Mouse (Mus musculus) hindbrain, embryonic 15.5 days (tissue): ENCODE results near the gene Ksr2. TPM values are rescaled to one million over a fixed set of nuclear protein-coding genes. Genes with fewer than 3 reads are reported as not detected.

ENCODE experiments used
- ATAC-seq: fragments of 200-750 bp; cut with Nextera tagmentation; 2 replicates; pipeline ENCODE4 v1.8.0; 2017; ENCODE audit warnings: low read depth, moderate number of reproducible peaks, moderate TSS enrichment; ENCODE audit not compliant: low FRiP score
- H3K27ac ChIP-seq: fragments of 300-500 bp; sonication (generic); replicated peaks from 2 replicates; pipeline ENCODE4 v1.5.1; 2015; ENCODE audit warnings: mild to moderate bottlenecking, inconsistent platforms
- H3K27me3 ChIP-seq: fragments of 300-500 bp; sonication (generic); 2 replicates; pipeline ENCODE4 v1.6.1; 2015; ENCODE audit warnings: control low read depth, inconsistent platforms
- H3K36me3 ChIP-seq: fragments of 300-500 bp; sonication (generic); 2 replicates; pipeline ENCODE4 v1.6.1; 2015; ENCODE audit warnings: control low read depth, inconsistent platforms
- H3K4me1 ChIP-seq: fragments of 300-500 bp; sonication (generic); replicated peaks from 2 replicates; pipeline ENCODE4 v1.6.1; 2015; ENCODE audit warnings: control low read depth, inconsistent platforms
- H3K4me2 ChIP-seq: fragments of 300-500 bp; sonication (generic); 2 replicates; pipeline ENCODE4 v1.6.1; 2015; ENCODE audit warnings: moderate library complexity, mild to moderate bottlenecking, inconsistent platforms
- H3K4me3 ChIP-seq: fragments of 300-500 bp; sonication (generic); 2 replicates; pipeline ENCODE4 v1.5.1; 2015; ENCODE audit warnings: mild to moderate bottlenecking, inconsistent platforms
- H3K9ac ChIP-seq: fragments of 300-500 bp; sonication (generic); 2 replicates; pipeline ENCODE4 v1.6.1; 2015; ENCODE audit warnings: inconsistent platforms
- H3K9me3 ChIP-seq: fragments of 300-500 bp; sonication (generic); 2 replicates; pipeline ENCODE4 v1.6.1; 2016; ENCODE audit warnings: control low read depth, inconsistent platforms
- WGBS: fragments of 180-500 bp; shearing (Covaris S2); methylation state at CpG from one replicate; pipeline ENCODE4 v1.1.7; 2015; 5-methylcytosine and 5-hydroxymethylcytosine counted together
- polyA plus RNA-seq: library from polyadenylated mRNA; unstranded; fragments of >200 nt; fragmentation: Nextera tagmentation; extraction: Ambion mirVana; gene quantifications from 2 replicates; pipeline ENCODE4 v1.2.1, GENCODE M21; 2015

The Ksr2 gene
- polyA plus RNA-seq, 1 experiment from 2014 or later, result 8.1 TPM

DNA sequence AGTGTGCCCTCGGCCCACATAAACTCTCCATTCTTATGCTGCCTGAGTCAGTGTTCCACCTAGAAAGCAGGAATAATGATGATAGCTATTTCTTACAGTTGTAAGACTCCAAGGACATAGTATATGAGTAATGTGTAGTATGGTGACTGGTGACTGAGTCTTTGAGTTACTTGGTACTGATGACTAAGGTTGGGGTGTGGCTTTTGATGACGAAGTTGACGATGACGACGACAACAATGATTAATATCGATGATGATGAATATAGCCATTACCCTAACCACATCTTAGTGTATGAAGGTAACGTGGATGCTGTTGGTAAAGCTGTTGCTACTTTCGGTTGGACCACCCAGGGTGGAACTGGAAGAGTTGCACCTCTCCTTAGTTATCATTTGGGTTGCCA, 270.7 kb downstream of the Ksr2 start:
- peaks cover 11% of the 10 kb centered on the region for H3K4me1 ChIP-seq
- H3K9ac ChIP-seq, result no peak overlapping the region
- H3K36me3 ChIP-seq, result no peaks in the 10 kb centered on the region
- H3K4me2 ChIP-seq, result no peak overlapping the region
- no peaks in the 10 kb centered on the region for H3K9me3 ChIP-seq
- no peak overlapping the region for H3K4me3 ChIP-seq
- no peak for ATAC-seq
- no peaks in the 10 kb centered on the region for H3K27me3 ChIP-seq
- no peak overlapping the region for H3K27ac ChIP-seq
- WGBS, result 96% methylated on average over 8 of the region's 8 CpGs

DNA sequence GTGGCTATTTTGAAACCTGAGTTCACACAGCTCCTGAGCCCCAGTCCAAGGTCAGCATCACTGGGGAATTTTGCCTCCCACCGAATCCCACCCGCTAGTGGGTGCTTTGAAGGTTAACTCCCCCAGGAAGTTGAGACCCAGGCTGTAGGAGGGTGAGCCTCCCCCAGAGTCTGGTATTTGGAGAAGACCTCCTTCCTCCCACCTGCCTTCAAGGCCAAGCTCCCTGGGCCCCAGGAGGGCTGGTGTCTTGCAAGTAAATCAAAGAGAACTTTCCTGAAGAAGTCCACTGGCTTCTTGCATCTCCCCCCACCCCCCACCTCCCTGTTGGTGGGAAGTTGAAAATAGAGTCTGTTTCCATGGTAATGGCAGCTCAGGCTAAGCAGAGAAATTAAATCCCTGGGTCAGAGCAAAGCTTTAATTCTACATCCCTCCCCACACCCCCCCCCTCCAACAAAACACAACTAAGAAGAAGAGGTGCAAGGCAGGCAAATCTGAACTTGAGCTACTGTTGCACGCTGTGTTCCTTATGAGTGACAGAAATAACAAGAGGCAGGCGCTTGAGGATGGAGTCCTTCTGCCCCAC, 274.1 kb downstream of the Ksr2 start:
- no peaks in the 10 kb centered on the region for H3K9me3 ChIP-seq
- H3K27me3 ChIP-seq, result no peaks in the 10 kb centered on the region
- peaks cover 20% of the 10 kb centered on the region for H3K4me1 ChIP-seq
- H3K9ac ChIP-seq, result no peak overlapping the region
- H3K27ac ChIP-seq, result no peak overlapping the region
- 39% methylated on average over 4 of the region's 4 CpGs for WGBS
- no peak overlapping the region for H3K4me2 ChIP-seq
- H3K36me3 ChIP-seq, result no peaks in the 10 kb centered on the region
- no peak overlapping the region for H3K4me3 ChIP-seq
- no peak for ATAC-seq

DNA sequence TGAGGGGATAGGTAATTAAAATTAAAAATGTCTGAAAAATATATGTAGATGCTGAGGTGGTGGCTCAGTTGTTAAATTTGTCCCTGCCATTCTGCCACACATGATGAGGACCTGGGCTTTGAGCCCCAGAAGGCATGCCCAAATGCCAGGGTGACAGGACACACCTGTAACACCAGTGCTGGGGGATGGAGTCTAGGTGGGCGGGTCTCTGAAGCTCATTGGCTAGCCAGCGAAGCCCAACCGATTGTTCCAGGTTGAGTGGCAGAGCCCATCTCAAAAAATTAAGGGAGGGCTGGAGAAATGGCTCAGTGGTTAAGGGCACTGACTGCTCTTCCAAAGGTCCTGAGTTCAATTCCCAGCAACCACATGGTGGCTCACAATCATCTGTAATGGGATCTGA, 274.9 kb downstream of the Ksr2 start:
- Histone ChIP-seq H3K4me3 (no peak overlapping the region), H3K27ac (no peak overlapping the region), H3K27me3 (no peaks in the 10 kb centered on the region), H3K4me1 (peaks cover 20% of the 10 kb centered on the region), H3K9me3 (no peaks in the 10 kb centered on the region), H3K36me3 (no peaks in the 10 kb centered on the region), H3K4me2 (no peak overlapping the region), H3K9ac (no peak overlapping the region)
- 41% methylated on average over 3 of the region's 3 CpGs for WGBS
- ATAC-seq, result no peak

DNA sequence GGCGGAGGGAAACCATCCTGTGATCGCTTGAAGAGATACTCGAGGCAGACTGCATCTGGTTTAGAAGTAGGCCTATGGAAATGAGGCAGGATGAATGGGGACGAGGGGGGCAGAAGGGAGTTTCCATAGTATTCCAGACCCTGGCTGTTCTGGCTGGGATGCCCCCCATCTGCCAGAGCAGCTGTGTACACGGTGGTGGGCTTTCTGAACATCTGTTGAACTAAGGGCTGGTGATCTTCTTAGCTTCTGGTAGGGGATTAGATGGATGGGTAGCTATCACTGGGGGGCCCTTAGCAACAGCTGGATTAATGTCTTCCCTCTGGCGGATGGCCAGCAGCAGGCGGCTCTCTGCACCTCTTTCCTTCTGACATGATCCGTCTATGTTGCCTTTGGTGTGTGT, 276.0 kb downstream of the Ksr2 start:
- H3K9ac ChIP-seq, result no peak overlapping the region
- no peak overlapping the region for H3K4me2 ChIP-seq
- no peaks in the 10 kb centered on the region for H3K27me3 ChIP-seq
- H3K4me3 ChIP-seq, result no peak overlapping the region
- 44% methylated on average over 8 of the region's 8 CpGs for WGBS
- peak; percentile 77; the same call in 1 of the 2 replicates for ATAC-seq
- H3K9me3 ChIP-seq, result no peaks in the 10 kb centered on the region
- no peaks in the 10 kb centered on the region for H3K36me3 ChIP-seq
- H3K4me1 ChIP-seq, result peaks cover 20% of the 10 kb centered on the region
- H3K27ac ChIP-seq, result no peak overlapping the region

DNA sequence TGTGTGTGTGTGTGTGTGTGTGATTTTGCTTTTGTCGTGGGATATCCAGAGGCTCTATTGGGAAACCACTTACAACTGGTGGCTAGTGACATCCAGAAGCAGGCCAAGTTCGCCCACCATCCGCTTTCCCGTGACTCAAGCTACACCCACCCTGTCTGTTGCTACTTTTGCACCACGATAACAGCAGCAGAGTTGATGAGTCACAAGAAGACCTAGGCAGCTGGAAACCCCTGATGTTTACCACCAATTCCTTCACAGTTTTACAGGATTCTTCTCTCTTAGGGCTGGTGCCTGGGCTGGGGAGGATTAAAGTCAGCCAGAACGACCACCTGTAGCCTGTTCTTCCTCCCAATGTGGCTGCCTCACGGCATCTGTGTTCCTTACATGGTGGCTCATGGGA, 277.5 kb downstream of the Ksr2 start:
- Histone ChIP-seq H3K27ac (no peak overlapping the region), H3K4me2 (no peak overlapping the region), H3K9me3 (no peaks in the 10 kb centered on the region), H3K9ac (no peak overlapping the region), H3K4me3 (no peak overlapping the region), H3K36me3 (no peaks in the 10 kb centered on the region), H3K27me3 (no peaks in the 10 kb centered on the region), H3K4me1 (peaks cover 20% of the 10 kb centered on the region)
- no peak for ATAC-seq
- 81% methylated on average over 7 of the region's 7 CpGs for WGBS

DNA sequence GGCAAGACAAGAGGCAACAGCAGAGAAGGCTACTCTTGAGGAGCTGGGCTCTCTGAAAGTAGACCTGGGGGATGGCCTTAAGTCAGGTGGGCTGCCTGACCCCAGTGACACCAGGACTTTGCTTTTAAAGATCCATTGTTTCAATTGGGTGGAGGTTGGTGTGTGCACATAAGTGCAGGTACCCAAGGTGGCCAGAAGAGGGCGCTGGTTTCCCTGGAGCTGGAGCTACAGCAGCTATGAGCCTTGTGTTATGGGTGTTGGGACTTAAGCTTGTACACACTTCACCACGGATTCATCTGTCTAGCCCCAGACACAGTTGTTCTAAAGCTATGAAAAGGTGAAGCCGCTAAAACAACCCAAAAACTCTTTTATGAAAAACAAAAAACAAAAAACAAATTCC, 279.8 kb downstream of the Ksr2 start:
- H3K4me2 ChIP-seq, result no peak overlapping the region
- 70% methylated on average over 3 of the region's 3 CpGs for WGBS
- H3K9me3 ChIP-seq, result no peaks in the 10 kb centered on the region
- no peak overlapping the region for H3K9ac ChIP-seq
- H3K27me3 ChIP-seq, result no peaks in the 10 kb centered on the region
- no peaks in the 10 kb centered on the region for H3K36me3 ChIP-seq
- no peak for ATAC-seq
- H3K4me3 ChIP-seq, result no peak overlapping the region
- no peak overlapping the region for H3K27ac ChIP-seq
- H3K4me1 ChIP-seq, result peaks cover 11% of the 10 kb centered on the region

DNA sequence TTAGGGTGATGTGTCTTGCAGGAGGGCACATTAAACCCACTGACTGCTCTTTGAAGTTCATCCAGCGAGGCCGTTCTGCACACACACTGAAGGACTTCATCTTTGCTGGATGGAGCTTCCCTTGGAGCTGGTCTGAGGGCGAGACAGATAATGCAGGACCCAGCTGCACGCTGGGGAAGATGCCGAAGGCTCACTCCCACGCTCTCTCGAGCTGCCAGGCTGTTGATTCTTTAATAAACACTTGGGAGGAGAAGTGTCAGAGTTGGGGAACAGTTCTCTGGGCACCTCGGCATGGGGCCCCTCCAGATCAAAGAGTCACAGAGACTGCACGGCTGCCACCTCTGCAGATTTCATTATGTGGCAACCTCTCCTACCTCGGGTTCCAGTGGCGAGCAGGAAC, 280.8 kb downstream of the Ksr2 start:
- 67% methylated on average over 11 of the region's 11 CpGs for WGBS
- no peak for ATAC-seq

DNA sequence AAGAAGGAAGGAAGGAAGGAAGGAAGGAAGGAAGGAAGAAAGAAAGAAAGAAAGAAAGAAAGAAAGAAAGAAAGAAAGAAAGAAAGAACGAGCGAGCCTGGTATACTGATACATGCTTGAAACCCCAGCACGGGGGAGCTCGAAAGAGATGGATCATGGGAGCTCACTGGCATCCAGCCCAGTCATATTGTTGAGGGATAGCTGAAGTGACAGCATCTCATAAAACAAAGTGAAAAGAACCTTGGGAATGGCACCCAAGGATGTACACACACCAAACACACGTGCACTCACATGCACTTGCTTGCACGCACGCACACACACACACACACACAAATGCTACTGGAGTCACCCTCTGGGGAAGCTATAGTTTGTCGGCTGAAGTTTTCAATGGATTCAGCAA, 282.6 kb downstream of the Ksr2 start:
- Histone ChIP-seq H3K9me3 (no peaks in the 10 kb centered on the region), H3K4me2 (no peak overlapping the region), H3K27ac (no peak overlapping the region), H3K4me3 (no peak overlapping the region), H3K9ac (no peak overlapping the region), H3K4me1 (no peaks in the 10 kb centered on the region), H3K36me3 (no peaks in the 10 kb centered on the region), H3K27me3 (no peaks in the 10 kb centered on the region)
- 69% methylated on average over 8 of the region's 8 CpGs for WGBS
- no peak for ATAC-seq

More for the DNA sequence above, 280.8 kb downstream of the Ksr2 start:
- no peak overlapping the region for H3K9ac ChIP-seq
- H3K9me3 ChIP-seq, result no peaks in the 10 kb centered on the region
- no peak overlapping the region for H3K4me2 ChIP-seq
- H3K4me3 ChIP-seq, result no peak overlapping the region
- no peaks in the 10 kb centered on the region for H3K36me3 ChIP-seq
- H3K4me1 ChIP-seq, result peaks cover 8% of the 10 kb centered on the region
- no peak overlapping the region for H3K27ac ChIP-seq
- H3K27me3 ChIP-seq, result no peaks in the 10 kb centered on the region

DNA sequence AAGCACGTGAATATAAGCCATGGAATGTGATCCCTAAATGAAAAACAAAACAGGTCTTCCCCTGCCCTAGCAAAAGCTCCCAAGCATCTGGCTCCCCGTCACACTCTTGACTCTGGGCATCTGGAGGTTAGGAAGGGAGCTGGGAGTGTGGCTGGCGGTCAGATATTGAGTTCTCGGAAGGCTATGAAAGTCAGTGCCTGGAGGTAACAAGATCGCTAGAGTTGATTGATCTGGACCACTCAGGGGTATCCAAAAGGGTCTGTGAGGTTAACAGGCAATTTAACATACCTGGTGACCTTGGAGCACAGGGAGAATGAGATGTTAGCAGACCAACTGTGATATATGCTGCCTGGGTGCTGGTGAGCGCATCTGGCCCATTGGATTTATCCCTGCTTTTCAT, 283.8 kb downstream of the Ksr2 start:
- H3K4me3 ChIP-seq, result no peak overlapping the region
- no peaks in the 10 kb centered on the region for H3K9me3 ChIP-seq
- WGBS, result 70% methylated on average over 6 of the region's 6 CpGs
- no peaks in the 10 kb centered on the region for H3K4me1 ChIP-seq
- no peak overlapping the region for H3K27ac ChIP-seq
- H3K36me3 ChIP-seq, result no peaks in the 10 kb centered on the region
- H3K27me3 ChIP-seq, result no peaks in the 10 kb centered on the region
- no peak overlapping the region for H3K4me2 ChIP-seq
- no peak overlapping the region for H3K9ac ChIP-seq
- no peak for ATAC-seq

DNA sequence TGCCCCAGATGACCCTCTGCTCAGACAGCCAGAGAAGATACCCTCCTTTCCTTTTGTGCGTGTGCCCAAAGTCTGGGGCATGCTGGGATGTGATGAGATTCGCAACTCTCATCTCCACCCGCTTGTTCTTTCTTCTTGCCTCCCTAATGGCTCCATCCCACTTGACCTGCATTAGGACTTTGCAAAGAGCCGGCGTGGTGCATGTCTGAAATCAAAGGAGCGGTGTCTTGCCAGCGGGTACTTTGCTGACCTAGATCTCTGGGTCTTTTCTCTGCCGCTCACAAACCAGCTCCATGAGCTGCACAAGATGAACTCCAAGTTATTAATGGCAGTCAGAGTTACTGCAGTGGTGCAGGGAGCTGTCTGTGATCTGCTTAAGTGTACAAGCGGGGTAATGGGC, 290.6 kb downstream of the Ksr2 start:
- no peak overlapping the region for H3K4me3 ChIP-seq
- no peak for ATAC-seq
- no peak overlapping the region for H3K9ac ChIP-seq
- H3K27ac ChIP-seq, result no peak overlapping the region
- no peak overlapping the region for H3K4me2 ChIP-seq
- no peaks in the 10 kb centered on the region for H3K27me3 ChIP-seq
- 76% methylated on average over 9 of the region's 9 CpGs for WGBS
- H3K36me3 ChIP-seq, result peaks cover 7% of the 10 kb centered on the region
- peaks cover 16% of the 10 kb centered on the region for H3K4me1 ChIP-seq
- no peaks in the 10 kb centered on the region for H3K9me3 ChIP-seq

DNA sequence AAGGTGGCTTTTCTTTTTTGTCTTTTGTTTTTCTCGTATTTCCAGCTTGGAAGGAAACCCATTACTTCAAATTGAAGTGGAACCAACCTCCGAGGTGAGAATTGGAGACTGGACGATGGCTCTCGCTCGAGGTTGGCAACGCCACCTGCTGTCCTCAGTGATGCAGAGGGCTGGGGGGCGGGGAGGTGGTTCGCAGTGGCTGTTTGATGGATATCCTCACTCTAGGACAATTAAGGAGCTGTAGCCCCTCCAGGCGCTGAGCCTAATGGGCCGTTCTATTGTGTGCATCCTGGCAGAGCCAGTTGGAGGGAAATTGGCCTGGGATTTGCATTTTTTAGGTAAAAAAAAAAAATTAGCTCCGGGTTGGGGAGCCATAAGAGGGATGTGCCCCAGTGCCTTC, 292.8 kb downstream of the Ksr2 start:
- Histone ChIP-seq H3K4me3 (no peak overlapping the region), H3K4me2 (no peak overlapping the region), H3K27me3 (no peaks in the 10 kb centered on the region), H3K36me3 (peaks cover 7% of the 10 kb centered on the region), H3K27ac (no peak overlapping the region), H3K9ac (no peak overlapping the region), H3K4me1 (peaks cover 20% of the 10 kb centered on the region), H3K9me3 (no peaks in the 10 kb centered on the region)
- 16% methylated on average over 11 of the region's 11 CpGs for WGBS
- peak; percentile 42; the same call in 1 of the 2 replicates for ATAC-seq

DNA sequence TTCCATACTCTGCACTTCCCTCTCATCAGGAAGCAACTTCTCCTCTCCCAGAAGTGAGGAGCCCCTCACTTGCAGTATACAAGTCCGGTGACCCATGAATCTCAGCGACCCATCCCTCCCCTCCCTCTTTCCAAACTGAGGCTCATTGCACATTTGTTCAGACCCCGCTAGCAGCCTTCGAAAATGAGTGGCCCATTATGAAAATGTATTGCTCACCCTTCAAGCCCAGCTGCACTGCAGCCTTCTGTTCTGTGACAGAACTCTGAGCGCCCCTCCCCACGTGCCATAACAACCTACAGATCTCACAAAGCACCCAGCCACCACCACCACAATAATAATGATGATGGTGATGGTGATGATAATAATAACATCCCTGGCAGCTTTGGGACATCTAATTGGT, 295.5 kb downstream of the Ksr2 start:
- peak overlapping the region; percentile 30; the same call in 1 of the 2 replicates for H3K27ac ChIP-seq
- H3K9me3 ChIP-seq, result no peaks in the 10 kb centered on the region
- peaks cover 7% of the 10 kb centered on the region for H3K36me3 ChIP-seq
- no peak for ATAC-seq
- H3K4me3 ChIP-seq, result no peak overlapping the region
- peaks cover 20% of the 10 kb centered on the region for H3K4me1 ChIP-seq
- no peak overlapping the region for H3K9ac ChIP-seq
- no peak overlapping the region for H3K4me2 ChIP-seq
- 43% methylated on average over 6 of the region's 6 CpGs for WGBS
- no peaks in the 10 kb centered on the region for H3K27me3 ChIP-seq

DNA sequence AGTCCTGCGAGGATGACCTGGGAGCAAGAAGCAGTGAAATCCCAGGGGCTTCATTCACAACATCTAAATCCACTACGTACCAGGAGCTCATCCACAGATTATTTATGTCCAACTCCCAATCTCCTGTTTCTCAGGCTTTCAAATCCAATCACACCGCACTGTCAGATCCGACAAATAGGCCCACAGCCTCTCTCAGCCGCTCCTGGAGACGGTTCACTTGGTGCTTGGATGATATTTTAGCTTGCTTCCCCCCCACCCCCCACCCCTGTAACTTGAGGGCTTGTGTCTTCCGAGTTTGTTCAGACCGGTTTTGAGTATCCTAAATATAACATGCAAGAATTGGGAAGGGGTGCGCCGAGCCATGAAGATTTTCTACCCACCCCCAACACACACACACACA, 297.8 kb downstream of the Ksr2 start:
- 84% methylated on average over 10 of the region's 10 CpGs for WGBS

More for the DNA sequence above, 297.8 kb downstream of the Ksr2 start:
- Histone ChIP-seq H3K27ac (no peak overlapping the region), H3K36me3 (peaks cover 7% of the 10 kb centered on the region), H3K4me2 (no peak overlapping the region), H3K9ac (no peak overlapping the region), H3K27me3 (no peaks in the 10 kb centered on the region), H3K9me3 (no peaks in the 10 kb centered on the region), H3K4me1 (peaks cover 14% of the 10 kb centered on the region), H3K4me3 (no peak overlapping the region)
- ATAC-seq, result no peak
